Mouse (Mus musculus): ENCODE results near the gene Nfrkb. TPM values are rescaled to one million over a fixed set of nuclear protein-coding genes. Genes with fewer than 3 reads are reported as not detected.

Gene Nfrkb
- polyA plus RNA-seq, 1 experiment from 2014 or later: 30.7 TPM

GRCm38 (mm10) chr9:31463190-31463589 is 77.2 kb downstream of the Nfrkb start:
- Histone ChIP-seq H3K9me3 (no peaks in the 10 kb centered on the region), H3K4me3 (replicated peaks) (no peak overlapping the region), H3K9ac (no peak overlapping the region), H3K27ac (no peak overlapping the region), H3K36me3 (replicated peaks) (no peaks in the 10 kb centered on the region), H3K27me3 (peaks cover 32% of the 10 kb centered on the region), H3K4me1 (peaks cover 8% of the 10 kb centered on the region; the same call in 1 of the 2 replicates), H3K4me2 (peak overlapping the region; percentile 34; the same call in 1 of the 2 replicates)
- WGBS: 54% methylated on average over 9 of the region's 9 CpGs
- ATAC-seq (ENCODE audit: low FRiP score): no peak

GRCm38 (mm10) chr9:31463692-31464474 is 77.9 kb downstream of the Nfrkb start, which contains the start of gene Tmem45b:
TSS of gene Tmem45b (minus strand) at chr9:31464462.
- no peak for ATAC-seq (ENCODE audit: low FRiP score)
- H3K4me1 ChIP-seq: peaks cover 8% of the 10 kb centered on the region; the same call in 1 of the 2 replicates
- H3K4me2 ChIP-seq: peak within 1 kb of the TSS; percentile 34
- H3K9ac ChIP-seq: no peak within 1 kb of the TSS
- H3K4me3 ChIP-seq (replicated peaks): 0 out of 2 replicates have a peak within 1 kb of the TSS, but pooled peaks have one; percentile 14
- H3K9me3 ChIP-seq: no peaks in the 10 kb centered on the region
- 8% methylated on average over 33 of the region's 33 CpGs for WGBS
- H3K27ac ChIP-seq: no peak within 1 kb of the TSS
- H3K27me3 ChIP-seq: peaks cover 32% of the 10 kb centered on the region
- H3K36me3 ChIP-seq (replicated peaks): no peaks in the 10 kb centered on the region

Other genes with a start within 250 kb of the Nfrkb start
- 213 and 223 TPM in 2 replicates for gene Aplp2, start 174.4 kb upstream of the Nfrkb start, polyA plus RNA-seq (2016; fragmentation: Nextera tagmentation; extraction: Ambion mirVana)
- gene Prdm10, start 105.7 kb upstream of the Nfrkb start, polyA plus RNA-seq (2016; fragmentation: Nextera tagmentation; extraction: Ambion mirVana): 10.7 and 11.0 TPM in 2 replicates
- 0.18 TPM in 1 of 2 replicates, not detected in the other for gene Tmem45b, start 78.3 kb downstream of the Nfrkb start, polyA plus RNA-seq (2016; fragmentation: Nextera tagmentation; extraction: Ambion mirVana)